Mouse (Mus musculus) limb, embryonic 10.5 days (tissue): ENCODE measurements around the gene Stat6. TPM values are rescaled to one million over a fixed set of nuclear protein-coding genes. Genes with fewer than 3 reads are reported as not detected.

ENCODE experiments used
- DNase-seq: peaks from one replicate; pipeline ENCODE4 v3.0.0-alpha.2; 2017; ENCODE audit warnings: low spot score
- H3K27ac ChIP-seq: fragments of 300-500 bp; sonication (generic); 2 replicates; pipeline ENCODE4 v1.5.1; 2016; ENCODE audit warnings: mild to moderate bottlenecking
- H3K27me3 ChIP-seq: fragments of 300-500 bp; sonication (generic); 2 replicates; pipeline ENCODE4 v1.6.1; 2016; ENCODE audit warnings: low read depth, mild to moderate bottlenecking; ENCODE audit not compliant: poor library complexity, severe bottlenecking
- H3K36me3 ChIP-seq: fragments of 300-500 bp; sonication (generic); 2 replicates; pipeline ENCODE4 v1.6.1; 2016; ENCODE audit warnings: mild to moderate bottlenecking, moderate library complexity
- H3K4me1 ChIP-seq: fragments of 300-500 bp; sonication (generic); 2 replicates; pipeline ENCODE4 v1.6.1; 2016
- H3K4me3 ChIP-seq: fragments of 300-500 bp; sonication (generic); 2 replicates; pipeline ENCODE4 v1.5.1; 2016; ENCODE audit warnings: mild to moderate bottlenecking, moderate library complexity
- H3K9me3 ChIP-seq: fragments of 300-500 bp; sonication (generic); replicated peaks from 2 replicates; pipeline ENCODE4 v1.6.1; 2016; ENCODE audit warnings: mild to moderate bottlenecking
- WGBS: fragments of 180-500 bp; shearing (Covaris S2); methylation state at CpG from one replicate; pipeline ENCODE4 v1.1.7; 2016; 5-methylcytosine and 5-hydroxymethylcytosine counted together
- polyA plus RNA-seq: library from polyadenylated mRNA; unstranded; fragments of >200 nt; fragmentation: Nextera tagmentation; extraction: Ambion mirVana; gene quantifications from 2 replicates; pipeline ENCODE4 v1.2.1, GENCODE M21; 2016

Gene Stat6
- polyA plus RNA-seq, 1 experiment from 2014 or later, result 9.7 TPM

DNA sequence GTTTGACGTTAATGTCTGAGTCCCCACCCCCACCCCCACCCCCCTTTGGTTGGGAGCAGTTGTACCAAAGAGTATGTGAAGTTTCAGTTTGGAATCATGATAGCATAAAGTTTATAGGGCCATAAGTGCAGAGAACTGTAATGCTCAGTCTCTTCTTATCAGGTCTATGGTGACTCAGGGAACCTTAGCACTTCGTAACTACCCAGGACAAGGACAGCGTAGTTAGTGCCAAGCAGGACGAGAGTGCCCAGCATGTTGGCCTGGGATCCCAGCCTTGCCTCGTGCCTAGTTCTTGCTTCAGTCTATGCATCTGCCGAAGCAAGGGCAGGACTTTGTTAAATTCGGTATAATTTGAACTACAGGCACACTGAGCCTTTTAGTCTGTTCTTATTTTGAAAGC lies 53.0 kb downstream of the Stat6 start:
- 93% methylated on average over 7 of the region's 7 CpGs for WGBS
- no peak for DNase-seq
- Histone ChIP-seq H3K27ac (no peak overlapping the region), H3K4me1 (no peaks in the 10 kb centered on the region), H3K36me3 (peaks cover 85% of the 10 kb centered on the region), H3K9me3 (no peaks in the 10 kb centered on the region), H3K4me3 (no peak overlapping the region), H3K27me3 (no peaks in the 10 kb centered on the region)

DNA sequence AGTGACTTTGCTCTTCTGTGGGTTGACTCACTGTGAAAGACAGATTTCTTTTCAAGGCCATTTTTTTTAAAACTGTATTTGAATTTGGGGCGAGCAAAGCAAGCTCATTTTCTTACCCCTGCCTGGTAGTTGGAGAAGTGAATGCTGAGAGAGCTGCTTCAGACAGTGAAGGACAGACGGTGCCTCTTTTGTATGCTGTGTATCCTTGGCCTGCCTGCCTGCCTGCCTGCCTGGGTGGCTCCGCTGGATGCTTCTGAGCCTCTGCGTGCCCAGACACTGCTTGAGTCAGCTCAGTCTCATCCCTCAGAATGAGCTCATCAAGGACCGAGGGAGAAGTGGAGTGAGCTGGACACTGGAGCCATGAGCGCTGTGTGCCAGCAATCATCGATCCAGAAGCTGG lies 56.2 kb downstream of the Stat6 start:
- 93% methylated on average over 7 of the region's 7 CpGs for WGBS
- Histone ChIP-seq H3K36me3 (peaks cover 59% of the 10 kb centered on the region), H3K4me3 (no peak overlapping the region), H3K4me1 (no peaks in the 10 kb centered on the region), H3K27ac (no peak overlapping the region), H3K27me3 (no peaks in the 10 kb centered on the region), H3K9me3 (no peaks in the 10 kb centered on the region)
- no peak for DNase-seq

DNA sequence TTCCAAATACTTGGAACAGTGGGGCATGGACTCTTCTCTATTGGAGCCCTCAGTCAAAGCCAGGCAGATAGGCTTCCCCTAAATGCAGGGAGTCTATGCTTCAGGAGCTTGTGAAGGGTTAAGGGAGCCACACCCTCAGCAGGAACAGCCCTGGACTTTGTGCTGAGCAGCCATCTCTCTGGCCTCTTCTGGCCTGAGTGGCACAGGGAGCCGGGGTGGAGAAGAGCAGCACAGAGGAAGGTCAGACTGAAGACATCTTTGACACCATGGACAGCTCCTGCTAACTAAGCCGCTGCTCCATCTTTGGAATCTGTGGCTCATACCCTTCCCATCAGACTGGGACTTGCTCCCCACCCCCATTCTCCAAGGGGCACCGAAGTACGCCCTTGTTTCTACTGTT lies 60.5 kb downstream of the Stat6 start:
- H3K36me3 ChIP-seq, result peaks cover 20% of the 10 kb centered on the region
- no peaks in the 10 kb centered on the region for H3K9me3 ChIP-seq
- no peak overlapping the region for H3K4me3 ChIP-seq
- 36% methylated on average over 4 of the region's 4 CpGs for WGBS
- no peak overlapping the region for H3K27ac ChIP-seq
- H3K4me1 ChIP-seq, result no peaks in the 10 kb centered on the region
- no peaks in the 10 kb centered on the region for H3K27me3 ChIP-seq
- DNase-seq, result no peak

DNA sequence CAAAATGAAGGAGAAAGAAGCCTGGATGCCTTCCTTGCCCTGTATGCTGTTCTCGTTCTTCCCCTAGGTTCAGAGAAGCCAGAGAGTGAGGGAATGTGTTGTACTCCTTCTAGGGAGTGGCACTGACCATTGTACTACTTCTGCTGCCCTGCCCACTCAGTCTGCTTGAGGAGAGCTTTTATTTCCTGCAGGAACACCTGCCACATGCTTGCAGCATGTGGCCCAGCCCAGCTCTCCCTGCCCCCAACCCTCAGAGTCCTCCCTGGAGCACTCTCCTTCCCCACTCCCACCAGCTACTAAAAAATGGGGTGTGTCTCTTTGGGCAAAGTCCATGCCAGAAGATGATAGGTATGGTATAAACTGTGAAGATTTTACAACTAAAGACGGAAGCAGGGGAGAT lies 61.5 kb downstream of the Stat6 start:
- WGBS, result 83% methylated on average over 2 of the region's 2 CpGs

DNA sequence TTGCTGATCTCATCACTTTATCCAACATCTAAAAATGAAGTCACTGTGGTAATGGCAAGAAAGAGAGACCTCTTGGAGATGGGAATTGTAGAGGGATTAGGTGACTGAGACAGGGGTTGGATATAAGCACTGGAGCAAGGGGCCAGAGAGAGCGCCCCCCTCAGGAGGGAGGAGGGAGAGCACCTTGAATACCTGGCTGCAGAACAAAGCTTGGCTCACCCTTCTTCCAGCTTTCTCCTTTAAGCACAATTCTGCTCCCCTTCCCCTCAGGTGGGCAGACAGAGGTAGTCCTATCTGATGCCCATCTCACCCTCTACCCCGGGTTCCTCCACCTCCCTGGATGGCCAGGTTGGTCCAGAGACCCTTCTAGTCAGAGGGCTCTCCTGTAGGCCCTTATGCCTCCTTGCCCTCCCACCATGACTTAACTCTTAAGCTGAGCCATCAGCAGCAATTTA lies 62.0 kb downstream of the Stat6 start, which contains the start of gene Myo1a:
Myo1a (plus strand) TSS at position 405 of the 455 bp plus-strand sequence.
- Histone ChIP-seq H3K27me3 (no peaks in the 10 kb centered on the region), H3K27ac (no peak within 1 kb of the TSS), H3K36me3 (peaks cover 5% of the 10 kb centered on the region; the same call in 1 of the 2 replicates), H3K4me3 (no peak within 1 kb of the TSS), H3K4me1 (no peaks in the 10 kb centered on the region), H3K9me3 (no peaks in the 10 kb centered on the region)
- no peak for DNase-seq
- WGBS, result 70% methylated on average over 2 of the region's 2 CpGs

More for the DNA sequence above, 61.5 kb downstream of the Stat6 start:
- Histone ChIP-seq H3K9me3 (no peaks in the 10 kb centered on the region), H3K4me1 (no peaks in the 10 kb centered on the region), H3K27me3 (no peaks in the 10 kb centered on the region), H3K36me3 (peaks cover 10% of the 10 kb centered on the region), H3K4me3 (no peak overlapping the region), H3K27ac (no peak overlapping the region)
- no peak for DNase-seq

DNA sequence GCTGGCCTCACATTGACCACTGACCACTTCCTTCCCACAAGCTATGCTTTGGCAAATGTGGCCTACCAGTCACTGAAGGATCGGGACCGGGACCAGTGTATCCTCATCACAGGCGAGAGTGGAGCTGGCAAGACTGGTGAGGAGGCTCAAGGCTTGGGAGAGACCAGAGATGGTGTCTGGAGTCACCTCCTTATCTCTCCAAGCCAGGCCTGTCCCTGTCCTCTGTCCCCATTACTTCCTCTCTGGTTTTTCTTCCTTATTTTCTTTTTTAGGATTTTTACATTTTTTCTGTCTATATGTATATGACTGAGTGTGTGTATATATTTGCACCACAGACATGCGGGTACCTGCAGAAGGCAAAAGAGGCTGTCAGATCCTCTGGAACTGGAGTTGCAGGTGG lies 63.0 kb downstream of the Stat6 start:
- H3K4me3 ChIP-seq, result no peak overlapping the region
- H3K4me1 ChIP-seq, result no peaks in the 10 kb centered on the region
- 87% methylated on average over 4 of the region's 4 CpGs for WGBS
- DNase-seq, result no peak
- H3K27me3 ChIP-seq, result no peaks in the 10 kb centered on the region
- no peak overlapping the region for H3K27ac ChIP-seq
- H3K36me3 ChIP-seq, result no peaks in the 10 kb centered on the region
- no peaks in the 10 kb centered on the region for H3K9me3 ChIP-seq

DNA sequence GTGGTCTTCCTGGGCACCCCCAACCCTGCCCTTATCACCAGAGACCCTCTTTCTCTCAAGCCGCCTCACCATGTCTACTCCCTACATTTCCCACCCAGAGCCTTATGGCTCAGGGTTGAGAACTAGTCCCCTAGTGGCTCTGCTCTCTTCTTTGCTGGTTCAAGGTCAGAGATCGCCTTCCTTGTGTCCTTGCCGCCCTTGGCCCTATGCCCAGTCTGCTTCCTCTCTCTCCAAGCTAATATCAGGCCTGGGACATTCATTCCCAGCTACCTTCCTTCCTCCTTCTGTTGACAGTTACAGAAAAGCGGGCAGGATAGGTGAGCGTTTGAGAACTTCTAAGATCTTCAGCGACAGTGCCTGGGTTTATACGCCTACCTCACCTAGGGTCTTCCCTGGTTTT lies 64.9 kb downstream of the Stat6 start:
- no peak for DNase-seq
- no peaks in the 10 kb centered on the region for H3K36me3 ChIP-seq
- no peaks in the 10 kb centered on the region for H3K27me3 ChIP-seq
- WGBS, result 88% methylated on average over 7 of the region's 7 CpGs
- H3K4me3 ChIP-seq, result no peak overlapping the region
- H3K4me1 ChIP-seq, result peaks cover 5% of the 10 kb centered on the region
- H3K27ac ChIP-seq, result no peak overlapping the region
- no peaks in the 10 kb centered on the region for H3K9me3 ChIP-seq

DNA sequence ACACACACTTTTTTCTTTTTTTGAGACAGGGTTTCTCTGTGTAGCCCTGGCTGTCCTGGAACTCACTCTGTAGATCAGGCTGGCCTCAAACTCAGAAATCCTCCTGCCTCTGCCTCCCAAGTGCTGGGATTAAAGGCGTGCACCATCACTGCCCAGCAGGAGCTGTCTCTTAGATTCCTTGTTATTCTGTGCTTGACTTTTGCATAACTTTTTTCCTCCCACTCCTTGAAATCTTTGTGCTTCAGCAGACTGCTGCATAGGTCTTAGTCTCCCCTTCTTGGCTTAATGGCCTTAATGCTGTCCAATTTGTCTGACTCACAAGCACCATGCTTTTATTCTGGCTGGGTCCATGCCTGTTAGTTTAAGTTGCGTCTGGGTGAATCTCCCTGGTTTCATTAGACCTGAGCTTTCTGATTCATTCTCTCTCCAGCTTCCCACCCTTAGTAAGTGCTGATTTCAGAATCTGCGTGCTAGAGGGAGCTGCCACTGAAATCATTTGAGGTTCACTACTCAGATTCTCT lies 66.1 kb downstream of the Stat6 start:
- H3K9me3 ChIP-seq, result no peaks in the 10 kb centered on the region
- WGBS, result 82% methylated on average over 3 of the region's 3 CpGs

DNA sequence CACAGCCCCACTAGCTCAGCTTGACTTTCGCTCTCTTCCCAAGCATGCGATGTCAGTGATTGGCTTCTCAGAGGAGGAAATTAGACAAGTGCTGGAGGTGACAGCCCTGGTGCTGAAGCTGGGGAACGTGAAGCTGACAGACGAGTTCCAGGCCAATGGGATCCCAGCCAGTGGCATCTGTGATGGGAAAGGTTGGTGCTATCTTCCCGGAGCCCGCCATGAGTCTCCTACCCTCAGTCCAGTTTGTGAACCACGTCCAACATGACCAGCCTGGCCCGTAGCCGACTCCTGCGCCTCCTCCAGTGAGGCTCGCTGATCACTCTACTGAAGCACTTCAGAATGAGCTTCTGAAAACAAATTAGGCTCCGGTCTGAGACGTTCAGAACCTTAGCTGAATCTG lies 67.5 kb downstream of the Stat6 start:
- Histone ChIP-seq H3K27ac (no peak overlapping the region), H3K9me3 (no peaks in the 10 kb centered on the region), H3K27me3 (no peaks in the 10 kb centered on the region), H3K36me3 (no peaks in the 10 kb centered on the region), H3K4me1 (peaks cover 11% of the 10 kb centered on the region), H3K4me3 (no peak overlapping the region)
- WGBS, result 81% methylated on average over 13 of the region's 13 CpGs
- no peak for DNase-seq

More for the DNA sequence above, 66.1 kb downstream of the Stat6 start:
- peaks cover 11% of the 10 kb centered on the region for H3K4me1 ChIP-seq
- no peak overlapping the region for H3K27ac ChIP-seq
- no peaks in the 10 kb centered on the region for H3K27me3 ChIP-seq
- H3K4me3 ChIP-seq, result no peak overlapping the region
- no peak for DNase-seq
- no peaks in the 10 kb centered on the region for H3K36me3 ChIP-seq

Other genes starting within 250 kb of the Stat6 start
- gene Stac3, start 141.3 kb upstream of the Stat6 start, polyA plus RNA-seq, result 0.40 and 0.76 TPM in 2 replicates
- 1.4 and 3.4 TPM in 2 replicates for gene Ndufa4l2, start 128.0 kb upstream of the Stat6 start, polyA plus RNA-seq
- gene Shmt2, start 120.5 kb upstream of the Stat6 start, polyA plus RNA-seq, result 143 and 173 TPM in 2 replicates
- gene Nxph4, start 108.4 kb upstream of the Stat6 start, polyA plus RNA-seq, result 0.54 and 1.0 TPM in 2 replicates
- 48.6 and 67.8 TPM in 2 replicates for gene Lrp1, start 21.8 kb upstream of the Stat6 start, polyA plus RNA-seq
- 11.9 and 12.3 TPM in 2 replicates for gene Nemp1, start 23.9 kb downstream of the Stat6 start, polyA plus RNA-seq
- 13.1 and 17.4 TPM in 2 replicates for gene Nab2, start 25.6 kb downstream of the Stat6 start, polyA plus RNA-seq
- gene Myo1a, start 62.2 kb downstream of the Stat6 start, polyA plus RNA-seq, result 0.49 and 0.78 TPM in 2 replicates
- 2.1 and 2.8 TPM in 2 replicates for gene Tac2, start 81.5 kb downstream of the Stat6 start, polyA plus RNA-seq
- gene Zbtb39, start 96.6 kb downstream of the Stat6 start, polyA plus RNA-seq, result 5.1 and 5.5 TPM in 2 replicates
- 0.50 and 0.51 TPM in 2 replicates for gene Gpr182, start 108.7 kb downstream of the Stat6 start, polyA plus RNA-seq
- not detected in 2 replicates for gene Rdh1, start 116.7 kb downstream of the Stat6 start, polyA plus RNA-seq
- gene Rdh16f1, start 116.8 kb downstream of the Stat6 start, polyA plus RNA-seq, result not detected in 2 replicates
- gene Rdh9, start 133.4 kb downstream of the Stat6 start, polyA plus RNA-seq, result 0.06 and 0.13 TPM in 2 replicates
- not detected in 2 replicates for gene Rdh16, start 158.2 kb downstream of the Stat6 start, polyA plus RNA-seq
- gene Rdh19, start 206.9 kb downstream of the Stat6 start, polyA plus RNA-seq, result not detected in 2 replicates
- not detected in 2 replicates for gene Rdh16f2, start 223.5 kb downstream of the Stat6 start, polyA plus RNA-seq
- not detected in 2 replicates for gene Rdh7, start 245.8 kb downstream of the Stat6 start, polyA plus RNA-seq